Mouse (Mus musculus): ENCODE measurements around the gene Pgpep1.

DNA sequence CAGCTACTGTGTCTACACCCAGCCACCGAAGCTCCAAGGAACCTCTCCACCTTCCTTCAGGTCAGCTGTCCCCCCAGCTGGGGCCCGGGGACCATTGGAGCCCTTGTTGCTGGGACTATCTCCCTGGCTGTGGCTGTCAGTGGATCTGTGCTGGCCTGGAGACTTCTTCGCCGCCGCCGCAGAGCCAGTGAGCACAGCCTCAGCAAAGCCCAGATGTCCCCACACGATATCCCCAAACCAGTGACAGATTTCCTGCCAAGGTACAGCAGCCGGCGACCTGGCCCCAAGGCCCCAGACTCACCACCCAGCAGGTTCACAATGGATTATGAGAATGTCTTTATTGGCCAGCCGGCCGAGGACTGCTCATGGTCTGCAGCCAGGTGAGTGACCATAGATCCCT lies 42.2 kb downstream of the Pgpep1 start:
- TF ChIP-seq MAFK (IDR thresholded peaks at IDR 0.05; ENCODE audit: insufficient read depth, low read depth, low read length) (no peak), ZC3H11A (IDR thresholded peaks at IDR 0.05; ENCODE audit: borderline replicate concordance, low read depth, low read length) (no peak)

Measured in ES-E14 (cell line).